In genomic region chr10:27063671-27064070, GRCm38 (mm10) we compare ENCODE assay signal across 9 mouse cellular contexts.
DNase-seq lines count a peak whose midpoint lies in the region; ATAC-seq lines count a peak whose summit lies in the region.
"Had no signal": no experiment of that assay in that cellular context is flagged by ENCODE, and none has a peak within 500 bp of the region (broad histone marks: within the 10 kb centered on the region; RNA-seq: fewer than 3 reads in every experiment).

No protein-coding gene starts in this region.

- ATAC-seq in hindbrain, embryonic 11.5 days (ENCODE audit: low FRiP score) = no peak
- ATAC-seq in hindbrain, embryonic 16.5 days = no peak
- peak; percentile 64 for ATAC-seq in embryonic facial prominence, embryonic 13.5 days (ENCODE audit: insufficient number of reproducible peaks, insufficient read depth, low FRiP score, low TSS enrichment, low read depth)
- ATAC-seq in liver, embryonic 11.5 days (replicated peaks; ENCODE audit: low FRiP score) = no peak

- H3K36me3 ChIP-seq in hindbrain, embryonic 11.5 days (ENCODE audit: control insufficient read depth, insufficient read depth, low read length) = no peaks in the 10 kb centered on the region
- no peaks in the 10 kb centered on the region for H3K36me3 ChIP-seq in hindbrain, embryonic 16.5 days (ENCODE audit: control insufficient read depth, insufficient read depth, low read length)
- no peaks in the 10 kb centered on the region for H3K36me3 ChIP-seq in embryonic facial prominence, embryonic 13.5 days
- H3K36me3 ChIP-seq in liver, embryonic 11.5 days (ENCODE audit: control insufficient read depth, insufficient read depth, low read length) = no peaks in the 10 kb centered on the region

- no peak overlapping the region for H3K4me3 ChIP-seq in hindbrain, embryonic 11.5 days (ENCODE audit: low read depth, low read length)
- H3K4me3 ChIP-seq in hindbrain, embryonic 16.5 days (ENCODE audit: low read length) = no peak overlapping the region
- 0 out of 2 replicates have a peak overlapping the region, but pooled peaks have one; percentile 5 for H3K4me3 ChIP-seq in embryonic facial prominence, embryonic 13.5 days
- H3K4me3 ChIP-seq in liver, embryonic 11.5 days (ENCODE audit: low read depth, low read length) = no peak overlapping the region

- 56% methylated on average over 4 of the region's 4 CpGs for WGBS in hindbrain, embryonic 11.5 days
- 72% methylated on average over 4 of the region's 4 CpGs for WGBS in hindbrain, embryonic 16.5 days
- 10% methylated on average over 4 of the region's 4 CpGs for WGBS in embryonic facial prominence, embryonic 13.5 days
- WGBS in liver, embryonic 11.5 days = 53% methylated on average over 4 of the region's 4 CpGs

- H3K9ac ChIP-seq in hindbrain, embryonic 11.5 days (ENCODE audit: low read depth, low read length) = no peak overlapping the region
- H3K9ac ChIP-seq in hindbrain, embryonic 16.5 days (ENCODE audit: low read depth, low read length) = no peak overlapping the region
- H3K9ac ChIP-seq in embryonic facial prominence, embryonic 13.5 days = no peak overlapping the region
- H3K9ac ChIP-seq in liver, embryonic 11.5 days (ENCODE audit: low read depth, low read length) = no peak overlapping the region

- H3K27ac ChIP-seq in hindbrain, embryonic 11.5 days (ENCODE audit: low read depth, low read length) = no peak overlapping the region
- H3K27ac ChIP-seq in hindbrain, embryonic 16.5 days (ENCODE audit: low read depth, low read length) = no peak overlapping the region
- H3K27ac ChIP-seq in embryonic facial prominence, embryonic 13.5 days = peak overlapping the region; percentile 58; the same call in 1 of the 2 replicates
- H3K27ac ChIP-seq in liver, embryonic 11.5 days (ENCODE audit: low read depth, low read length) = no peak overlapping the region

- no peaks in the 10 kb centered on the region for H3K27me3 ChIP-seq in hindbrain, embryonic 11.5 days (ENCODE audit: control insufficient read depth, insufficient read depth, low read length)
- no peaks in the 10 kb centered on the region for H3K27me3 ChIP-seq in hindbrain, embryonic 16.5 days (replicated peaks; ENCODE audit: control insufficient read depth, insufficient read depth, low read length)
- H3K27me3 ChIP-seq in embryonic facial prominence, embryonic 13.5 days = no peaks in the 10 kb centered on the region
- no peaks in the 10 kb centered on the region for H3K27me3 ChIP-seq in liver, embryonic 11.5 days (replicated peaks; ENCODE audit: control insufficient read depth, insufficient read depth, low read length)
- H3K27me3 ChIP-seq: CH12.LX had no signal

- H3K9me3 ChIP-seq in hindbrain, embryonic 11.5 days (ENCODE audit: control insufficient read depth, low read length) = no peaks in the 10 kb centered on the region
- H3K9me3 ChIP-seq in hindbrain, embryonic 16.5 days (ENCODE audit: control insufficient read depth, low read length) = no peaks in the 10 kb centered on the region
- no peaks in the 10 kb centered on the region for H3K9me3 ChIP-seq in embryonic facial prominence, embryonic 13.5 days
- H3K9me3 ChIP-seq in liver, embryonic 11.5 days (ENCODE audit: control insufficient read depth, low read length) = no peaks in the 10 kb centered on the region

- H3K4me2 ChIP-seq in hindbrain, embryonic 11.5 days (replicated peaks; ENCODE audit: low read depth, low read length) = no peak overlapping the region
- no peak overlapping the region for H3K4me2 ChIP-seq in hindbrain, embryonic 16.5 days (ENCODE audit: low read length)
- peak overlapping the region; percentile 29 for H3K4me2 ChIP-seq in embryonic facial prominence, embryonic 13.5 days
- H3K4me2 ChIP-seq in liver, embryonic 11.5 days = no peak overlapping the region

- intact Hi-C loops in heart, postnatal 14 days (cut with DNase I) = no loop called here

- no peaks in the 10 kb centered on the region for H3K4me1 ChIP-seq in hindbrain, embryonic 11.5 days (replicated peaks; ENCODE audit: control insufficient read depth, insufficient read depth, low read length)
- H3K4me1 ChIP-seq in hindbrain, embryonic 16.5 days (ENCODE audit: control insufficient read depth, insufficient read depth, low read depth, low read length) = no peaks in the 10 kb centered on the region
- H3K4me1 ChIP-seq in embryonic facial prominence, embryonic 13.5 days = peaks cover 5% of the 10 kb centered on the region
- no peaks in the 10 kb centered on the region for H3K4me1 ChIP-seq in liver, embryonic 11.5 days (replicated peaks; ENCODE audit: control insufficient read depth, insufficient read depth, low read length)

- peak; percentile 1 for DNase-seq in hindbrain, embryonic 11.5 days (ENCODE audit: low spot score)
- peak; percentile 27 to 49 for DNase-seq in heart, postnatal 14 days
- peak; percentile 69 for DNase-seq in mesoderm, embryonic 11.5 days (ENCODE audit: low read depth, low spot score)
- no peak for DNase-seq in left cerebral cortex, adult 18-20 months (ENCODE audit: low spot score in 2 of 2)
- no peak for DNase-seq in liver, embryonic 11.5 days (ENCODE audit: low spot score)
- no peak for DNase-seq in right cerebral cortex, postnatal 14 days

Comparison
In these comparisons a context has a peak if more than half of its experiments do, and no peak if none do; other contexts are left out.
1. DNase-seq: peak in hindbrain, embryonic 11.5 days (single experiment), heart, postnatal 14 days (2 of 2) and mesoderm, embryonic 11.5 days (single experiment); none in left cerebral cortex, adult 18-20 months (0 of 2), liver, embryonic 11.5 days (single experiment) and right cerebral cortex, postnatal 14 days (single experiment).